Mouse (Mus musculus): ENCODE measurements at regions not wholly inside any gene's neighbourhood (a gene's known extent, or its start where the extent isn't known, plus 50 kb on each side); places are given as distances from the start of the nearest gene placed in this dataset.
"Not testable (repeated sequence)": the region's sequence is repeated elsewhere in the genome, so short reads cannot be mapped to it uniquely, and the experiment has no call there.

DNA sequence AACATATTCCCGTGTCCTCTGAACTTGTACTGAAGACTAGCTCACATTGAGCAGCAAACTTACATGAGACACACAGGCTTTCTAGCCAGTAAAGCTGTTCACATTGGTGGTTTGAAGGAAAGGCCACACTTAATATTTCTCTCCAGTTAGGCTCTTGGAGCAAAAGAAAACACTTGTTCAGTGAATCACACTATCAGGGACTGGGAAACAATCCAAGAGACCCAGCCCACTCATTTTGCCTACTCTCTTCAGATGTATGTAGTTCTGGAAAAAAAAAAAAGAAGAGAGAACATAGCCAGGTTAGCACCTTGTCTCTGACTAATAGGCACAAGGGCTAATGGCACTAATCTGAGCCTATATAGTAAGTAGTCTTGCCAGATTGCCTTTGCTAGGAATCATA is 165.9 kb downstream of the Lyplal1 start:
- no peak for DNase-seq

DNA sequence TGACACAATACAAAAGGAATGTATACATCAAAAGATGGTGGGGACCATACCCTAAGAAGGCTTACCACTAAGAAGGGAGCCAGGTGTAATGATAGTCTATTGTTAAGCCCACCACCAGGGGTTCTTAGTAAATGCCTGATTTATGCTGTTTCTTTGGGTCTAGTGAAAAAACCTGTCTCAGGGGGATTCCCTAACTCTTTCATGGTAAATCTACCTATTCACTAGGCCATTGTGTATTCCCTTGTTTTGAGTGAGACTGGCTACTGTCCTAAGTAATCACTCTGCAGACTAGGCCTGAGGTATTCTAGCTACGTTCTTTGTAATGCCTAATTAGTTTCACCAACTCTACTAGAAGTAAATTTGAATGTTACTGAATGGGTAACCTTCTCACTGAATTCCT is 161.3 kb downstream of the Lyplal1 start:
- not testable (repeated sequence) for DNase-seq

DNA sequence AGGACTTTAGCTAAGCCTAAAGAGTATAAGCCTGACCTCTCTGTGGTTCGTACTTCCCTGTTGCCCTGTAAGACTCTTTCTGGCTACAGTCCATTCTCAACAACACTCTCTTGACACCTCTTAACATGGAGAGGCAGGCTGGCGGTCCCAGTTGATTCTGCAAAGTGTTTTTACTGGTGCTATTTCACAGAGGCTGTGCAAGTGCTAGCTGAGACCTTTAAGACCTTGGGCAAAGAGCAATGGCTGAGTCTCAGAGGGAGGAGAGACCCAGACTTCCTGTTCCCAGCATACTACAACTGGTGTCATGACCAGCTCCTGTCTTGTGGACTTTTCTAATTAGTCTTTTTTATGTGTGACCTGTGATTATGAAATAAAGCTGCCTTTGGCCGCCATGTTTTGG is 159.6 kb downstream of the Lyplal1 start:
- DNase-seq, result no peak

DNA sequence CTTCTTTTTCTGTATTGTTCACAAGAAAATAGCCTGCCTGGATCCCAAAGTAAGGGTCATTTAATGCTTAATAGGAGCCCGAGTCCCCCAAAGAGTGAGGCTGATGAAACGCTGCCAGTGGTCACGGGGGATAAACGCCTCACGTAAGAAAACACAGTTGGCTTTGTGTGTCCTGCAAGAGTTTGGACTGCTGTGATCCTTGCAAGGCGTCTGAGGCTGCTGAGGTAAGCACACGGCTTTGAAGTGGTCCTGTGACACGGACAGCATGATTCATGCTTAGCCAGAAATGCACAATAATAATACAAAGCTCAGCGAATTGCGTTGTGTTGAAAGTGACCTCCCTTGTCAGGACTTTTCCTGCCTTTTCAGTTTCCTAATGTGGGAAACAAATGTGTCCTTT is 158.8 kb downstream of the Lyplal1 start:
- DNase-seq, result no peak

DNA sequence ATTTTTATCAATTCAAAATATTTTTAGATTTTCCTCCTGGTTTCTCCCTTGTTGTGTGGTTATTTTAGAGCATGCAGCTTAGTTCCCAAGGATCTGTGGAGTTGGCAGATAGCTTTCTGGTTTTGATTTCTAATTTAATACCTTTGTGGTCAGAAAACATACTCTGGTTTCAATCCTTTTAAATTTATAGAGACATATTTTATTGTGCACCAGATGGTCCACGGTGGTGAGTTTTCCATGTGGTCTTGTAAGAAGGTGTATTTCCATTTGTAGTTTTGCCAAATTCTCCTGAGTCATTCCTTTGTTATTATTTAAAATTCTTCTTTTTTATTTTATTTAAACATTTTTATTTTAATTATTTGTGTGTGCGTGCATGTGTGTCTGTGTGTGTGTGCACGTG is 154.5 kb downstream of the Lyplal1 start:
- DNase-seq, result no peak

DNA sequence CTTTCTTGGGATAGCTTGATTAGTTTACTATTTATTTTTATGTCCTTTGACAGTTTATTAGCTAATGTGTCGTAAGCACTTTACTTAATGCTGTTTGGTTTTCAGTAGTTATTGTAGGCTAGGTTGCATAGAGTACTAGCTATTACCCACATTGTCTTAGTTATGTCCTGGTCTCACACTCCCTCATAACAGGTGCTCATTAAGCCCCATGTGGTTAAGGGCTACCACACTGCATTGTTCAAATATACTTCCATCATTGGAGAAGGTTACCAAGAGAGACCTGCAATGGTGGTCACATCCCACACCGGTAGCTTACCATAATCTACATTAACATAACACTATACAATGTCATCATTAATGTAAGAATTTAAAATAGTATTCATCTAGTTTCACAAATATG is 153.3 kb downstream of the Lyplal1 start:
- DNase-seq, result no peak

DNA sequence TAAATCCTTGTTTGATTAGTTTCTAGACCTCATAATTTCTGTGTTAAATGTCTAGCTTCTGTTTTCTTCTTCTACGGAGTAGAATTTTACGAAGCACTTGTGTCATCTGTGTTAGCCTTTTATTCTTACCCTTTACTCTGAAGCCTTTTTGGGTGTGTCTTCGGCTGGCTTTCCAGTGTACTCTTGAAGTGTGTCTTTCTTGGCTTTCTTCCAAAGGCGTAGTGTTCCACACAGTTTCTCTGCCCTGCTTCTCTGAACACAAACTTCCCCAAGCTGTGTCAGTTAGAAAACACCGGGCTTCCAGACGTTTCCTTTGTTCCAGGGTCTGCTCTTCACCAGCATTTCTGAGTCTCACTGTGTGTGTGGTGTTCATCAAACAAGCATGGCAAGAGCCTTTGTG is 152.7 kb downstream of the Lyplal1 start:
- DNase-seq, result no peak

DNA sequence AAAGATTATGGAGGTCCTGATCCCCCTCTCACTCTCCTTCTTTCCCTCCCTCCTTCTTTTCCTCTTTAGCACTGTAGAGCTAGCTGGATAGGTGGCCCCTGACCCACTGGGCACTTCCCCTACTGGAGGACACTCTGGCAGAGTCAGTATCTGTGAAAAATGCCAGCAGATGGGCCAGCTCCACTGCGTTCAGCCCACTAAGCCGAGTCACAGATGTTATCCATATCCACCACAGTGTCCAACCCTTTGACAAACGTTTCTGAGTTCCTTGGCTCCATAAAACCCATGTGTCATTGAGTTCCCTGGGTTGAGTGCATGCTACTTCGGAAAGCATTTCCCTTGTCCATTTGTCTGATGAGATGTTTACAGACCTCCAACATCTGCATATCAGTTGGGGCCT is 149.9 kb downstream of the Lyplal1 start:
- DNase-seq, result no peak

DNA sequence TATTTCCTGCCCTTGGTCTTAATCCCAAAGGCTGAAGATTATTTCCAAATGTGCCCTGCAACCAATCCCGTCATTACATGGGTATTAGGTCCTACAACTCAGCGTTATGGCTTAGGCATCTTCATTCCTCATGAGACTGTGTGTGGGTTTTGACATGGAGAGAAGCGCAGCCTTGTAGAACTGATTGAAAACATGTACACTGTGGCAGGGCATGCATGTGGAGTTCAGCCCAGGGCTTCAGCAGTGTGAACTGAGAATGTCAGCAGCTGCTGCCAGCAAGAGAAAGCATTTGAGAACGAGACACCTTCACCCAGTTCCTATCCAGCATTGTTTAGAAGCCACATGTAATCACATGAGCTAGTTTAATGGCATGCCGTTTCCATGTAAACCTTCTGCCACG is 149.3 kb downstream of the Lyplal1 start:
- no peak for DNase-seq

DNA sequence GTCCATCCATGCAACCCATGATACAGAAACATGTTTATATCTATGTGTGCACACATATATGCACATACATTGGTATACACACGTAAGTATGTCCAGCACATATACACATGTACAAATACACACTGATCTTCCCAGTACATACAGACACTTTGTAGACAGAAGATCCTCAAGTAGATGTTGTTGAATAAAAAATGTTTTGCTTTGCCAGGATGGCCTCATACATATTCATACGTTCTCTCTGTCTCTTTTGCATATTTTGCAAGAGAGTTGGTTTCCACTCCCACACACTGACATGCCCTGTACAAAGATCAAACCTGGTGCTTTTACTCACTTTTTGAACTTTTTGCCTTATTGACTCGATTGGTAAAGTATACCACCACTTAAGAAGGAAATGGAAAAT is 148.5 kb downstream of the Lyplal1 start:
- DNase-seq, result no peak

DNA sequence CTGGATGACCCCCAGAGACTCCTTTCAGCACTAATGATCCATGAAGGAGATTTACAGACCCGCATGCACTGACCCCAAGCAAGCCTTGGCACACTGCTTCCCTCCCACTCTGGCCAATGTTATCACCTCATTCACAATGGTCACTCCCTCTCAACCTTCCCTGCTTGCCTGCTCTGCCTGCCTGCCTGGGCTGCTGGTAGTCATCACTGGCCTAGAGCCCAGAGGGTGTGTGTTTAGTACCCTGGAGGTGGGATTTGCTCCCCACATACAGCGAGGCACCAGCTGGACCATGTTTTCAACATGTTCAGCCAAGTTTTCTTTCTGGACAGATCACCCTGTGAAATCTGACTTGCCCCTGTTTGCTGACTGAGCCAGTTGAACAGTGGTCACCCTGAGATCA is 147.9 kb downstream of the Lyplal1 start:
- no peak for DNase-seq

DNA sequence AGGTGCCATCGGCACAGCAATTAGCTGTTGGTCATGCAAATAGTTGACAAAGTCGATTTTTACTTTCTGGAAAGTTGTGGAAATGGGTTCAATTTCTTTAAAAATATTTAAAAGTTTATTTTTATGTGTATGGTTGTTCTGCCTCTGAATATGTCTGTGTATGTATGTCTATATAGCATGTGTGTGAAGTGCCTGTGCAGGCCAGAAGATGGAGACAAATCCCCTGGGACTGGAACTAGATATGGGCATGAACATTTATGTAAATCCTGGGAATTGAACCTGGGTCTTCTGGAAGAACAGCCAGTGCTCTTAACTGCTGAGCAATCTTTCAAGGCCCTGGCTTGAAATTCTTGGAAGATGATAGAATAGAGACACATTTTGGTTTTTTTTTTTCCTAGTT is 140.0 kb downstream of the Lyplal1 start:
- no peak for DNase-seq

DNA sequence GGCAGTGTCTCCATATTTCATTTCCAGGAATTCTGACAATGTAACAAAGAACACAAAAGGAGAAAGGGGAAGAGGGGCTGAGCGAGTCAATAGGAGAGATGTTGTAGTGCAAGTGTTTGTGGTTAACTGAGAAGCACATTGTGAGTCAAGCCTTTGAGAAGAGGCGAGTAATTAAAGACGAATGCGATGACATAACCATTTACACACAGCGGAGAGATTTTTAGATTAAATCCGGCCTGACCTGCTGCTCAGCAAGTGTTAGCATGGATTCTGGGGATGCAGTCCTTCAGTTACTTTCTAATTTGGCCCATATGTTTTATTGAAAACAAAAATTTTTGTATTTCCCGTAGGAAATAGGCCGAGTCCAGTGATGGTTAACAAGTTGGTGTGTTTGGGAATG is 127.7 kb downstream of the Lyplal1 start:
- DNase-seq, result no peak

DNA sequence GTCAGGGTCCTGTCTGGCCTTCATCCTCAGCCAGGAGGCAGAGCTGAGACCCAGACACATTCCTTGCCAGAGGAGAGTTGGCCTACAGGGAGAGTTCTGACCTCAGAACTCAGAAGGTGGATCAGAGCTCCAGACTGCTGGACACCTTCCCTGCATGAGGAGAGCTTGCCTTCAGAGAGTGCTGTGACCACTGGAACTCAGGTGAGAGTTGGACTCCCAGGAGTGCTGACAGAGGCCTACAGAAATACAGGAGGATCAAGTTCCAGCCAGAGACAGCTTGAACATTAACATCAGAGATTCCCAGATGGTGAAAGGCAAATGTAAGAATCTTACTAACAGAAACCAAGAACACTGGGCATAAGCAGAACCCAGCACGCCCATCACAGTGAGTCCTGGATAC is 117.0 kb downstream of the Lyplal1 start:
- not testable (repeated sequence) for DNase-seq

DNA sequence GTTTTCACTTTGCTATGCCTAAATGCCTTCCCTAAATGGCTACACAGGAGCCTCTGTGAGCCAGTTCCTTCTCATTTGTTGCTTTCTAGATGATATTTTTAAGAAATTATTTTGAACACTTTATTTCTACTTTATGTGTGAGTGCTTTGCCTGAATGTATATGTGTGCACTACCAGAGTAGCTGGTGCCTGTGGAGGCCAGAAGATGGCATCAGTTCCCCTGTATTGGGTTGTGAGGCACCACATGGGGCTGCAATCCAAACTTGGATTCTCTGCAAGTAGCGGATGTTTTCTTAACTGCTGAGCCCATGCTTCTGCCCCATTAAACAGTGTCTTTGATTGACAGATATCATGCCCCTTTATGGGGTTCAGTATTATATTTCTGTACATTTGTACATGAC is 103.7 kb downstream of the Lyplal1 start:
- DNase-seq, result no peak

DNA sequence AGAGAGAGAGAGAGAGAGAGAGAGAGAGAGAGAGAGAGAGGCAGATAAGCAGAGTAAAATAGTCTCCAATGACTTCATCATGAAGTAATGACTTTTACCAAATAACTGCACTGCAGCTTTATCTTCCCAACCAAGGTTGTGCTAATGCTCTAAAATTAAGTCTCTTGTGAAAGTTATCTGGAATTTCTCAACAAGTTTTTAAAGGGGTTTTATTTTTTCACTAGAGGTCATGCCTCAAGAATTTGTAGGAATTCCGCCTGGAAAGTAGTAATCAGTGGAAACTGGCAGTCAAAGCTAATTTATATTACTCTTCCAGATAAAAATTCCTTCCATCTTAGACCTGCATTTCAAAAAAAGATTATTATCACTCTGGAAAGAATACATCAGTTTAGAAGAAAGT is 102.9 kb downstream of the Lyplal1 start:
- no peak for DNase-seq

DNA sequence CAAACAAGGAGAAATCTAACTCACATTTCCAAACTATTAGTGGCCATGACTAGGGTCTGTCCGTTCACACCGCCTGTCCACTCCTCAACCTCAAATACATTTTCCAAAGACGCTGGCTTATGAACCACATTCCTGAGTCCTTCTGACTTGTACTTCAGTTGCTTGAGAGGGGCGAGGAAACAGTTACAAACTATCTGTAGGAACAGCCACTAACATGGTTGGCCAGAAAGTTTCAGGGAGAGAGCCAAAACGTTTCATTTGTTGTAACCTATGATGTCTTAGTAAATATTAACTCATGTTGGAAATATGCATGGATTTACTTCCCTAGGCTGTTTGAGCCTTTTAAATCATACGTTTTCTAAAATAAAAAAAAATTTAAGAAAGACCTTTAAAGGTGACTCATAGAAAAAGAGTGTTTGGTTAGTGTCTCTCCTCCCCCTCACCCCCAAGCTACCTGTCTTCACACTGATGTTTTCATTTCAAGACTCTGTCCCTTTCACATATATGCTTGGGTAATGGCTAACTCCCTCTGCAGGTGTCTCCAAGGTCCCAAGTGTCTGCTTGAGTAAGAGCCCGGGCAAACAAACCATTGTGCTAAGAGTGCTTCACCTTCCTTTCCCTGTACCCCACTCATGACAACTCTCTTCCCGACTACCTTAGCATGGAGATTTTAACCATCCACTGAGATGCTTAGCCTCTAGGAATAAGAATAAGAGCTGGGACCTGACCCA is 101.1 kb downstream of the Lyplal1 start:
- DNase-seq, result no peak

DNA sequence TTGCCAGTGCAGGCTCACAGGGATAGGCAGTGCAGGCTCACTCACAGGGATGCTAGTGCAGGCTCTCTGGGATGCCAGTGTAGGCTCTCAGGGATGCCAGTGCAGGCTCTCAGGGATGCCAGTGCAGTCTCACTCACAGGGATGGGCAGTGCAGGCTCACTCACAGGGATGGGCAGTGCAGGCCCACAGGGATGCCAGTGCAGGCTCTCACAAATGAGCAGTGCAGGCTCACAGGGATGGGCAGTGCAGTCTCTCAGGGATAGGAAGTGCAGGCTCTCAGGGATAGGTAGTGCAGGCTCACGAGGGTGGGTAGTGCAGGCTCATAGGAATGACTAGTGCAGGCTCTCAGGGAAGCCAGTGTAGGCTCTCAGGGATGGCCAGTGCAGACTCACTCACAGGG is 99.6 kb downstream of the Lyplal1 start:
- DNase-seq, result no peak

DNA sequence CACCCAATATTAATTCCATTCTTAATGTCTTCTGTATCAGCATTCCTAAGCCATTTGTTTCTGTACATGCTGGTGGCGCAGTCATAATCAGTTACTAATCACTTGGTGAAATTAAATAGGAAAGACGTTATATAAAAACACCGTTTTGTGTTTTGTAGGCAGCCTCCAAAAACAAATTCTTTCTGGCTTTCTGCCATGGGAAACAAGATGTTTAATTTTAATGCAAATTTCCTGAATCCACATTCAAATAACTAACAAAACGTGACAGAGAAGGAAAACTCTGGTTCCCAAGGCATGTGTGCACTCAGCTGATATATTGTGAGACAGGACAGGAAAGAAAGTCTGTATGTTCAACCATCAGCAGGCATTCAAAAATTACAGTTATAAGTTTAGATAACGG is 97.6 kb downstream of the Lyplal1 start:
- no peak for DNase-seq

DNA sequence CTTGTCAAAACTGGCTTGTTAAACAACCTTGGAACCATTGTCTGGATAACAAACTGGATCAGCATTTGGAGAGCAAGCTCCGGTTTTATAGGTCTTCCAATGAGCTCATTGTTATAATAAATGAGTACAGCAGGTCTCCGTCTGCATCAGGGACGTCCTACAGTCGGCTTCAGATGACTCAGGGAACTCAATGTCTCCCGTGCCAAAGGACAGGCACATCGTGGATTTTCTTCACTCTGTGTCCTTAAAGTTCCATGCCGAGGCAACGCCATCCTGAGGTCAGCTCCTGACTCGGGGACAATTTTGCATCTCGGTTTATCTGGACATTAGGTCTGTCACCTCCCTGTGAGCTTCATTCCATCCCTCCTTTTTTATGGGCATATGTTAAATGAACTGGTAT is 85.2 kb downstream of the Lyplal1 start:
- DNase-seq, result no peak

DNA sequence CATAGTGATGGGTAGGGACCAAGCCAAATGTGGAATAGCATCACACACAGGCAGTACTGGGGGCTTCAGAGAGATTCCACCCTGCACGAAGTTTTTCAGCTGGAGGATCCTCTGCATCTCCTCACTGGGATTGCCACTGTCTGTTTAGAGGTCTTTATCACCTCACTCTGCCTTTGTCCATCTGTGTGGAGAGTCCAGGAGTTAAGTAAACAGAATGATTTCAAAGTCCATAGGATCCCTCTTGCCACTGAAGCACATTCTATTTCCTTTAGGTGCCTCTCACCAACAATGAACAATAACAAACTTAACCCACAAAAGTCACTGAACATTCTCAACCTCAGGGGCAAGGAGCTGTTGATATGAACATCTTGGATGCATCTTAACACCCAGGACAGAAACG is 82.7 kb downstream of the Lyplal1 start:
- no peak for DNase-seq

Measured in spleen, adult 18-20 months (tissue).